Mouse (Mus musculus) erythroblast, embryonic 14.5 days (primary cell): Measurements from ENCODE around the gene Thrap3.

Experiments
- GATA1 ChIP-seq: IDR thresholded peaks from 2 replicates; pipeline ENCODE4 v1.6.1; 2012; ENCODE audit warnings: low read length, inconsistent platforms, mixed read lengths
- TAL1 ChIP-seq: IDR thresholded peaks from 3 replicates; pipeline ENCODE4 v1.6.1; 2012; ENCODE audit warnings: low read length, inconsistent platforms, mixed read lengths

DNA sequence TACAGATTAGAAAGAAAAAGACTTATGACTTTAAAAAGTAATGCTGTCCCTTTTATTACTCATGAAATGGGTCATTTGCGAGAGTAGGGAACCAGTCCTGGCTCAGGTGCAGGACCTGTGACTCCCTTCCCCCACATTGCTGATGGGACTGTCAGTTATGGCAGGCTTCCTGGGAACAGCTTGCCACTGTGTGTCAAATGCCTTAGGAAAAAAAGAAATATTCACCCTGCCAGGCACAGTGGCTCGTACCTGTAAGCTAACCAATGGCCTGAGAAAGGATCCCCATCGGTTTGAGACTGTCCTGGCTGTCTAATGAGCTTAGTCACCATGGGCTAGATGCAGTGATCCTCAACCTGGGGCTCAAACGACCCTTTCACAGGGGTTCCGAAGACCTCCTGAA, 82.5 kb downstream of the Thrap3 start:
- TF ChIP-seq TAL1: no peak
- TF ChIP-seq GATA1: no peak
